Mouse (Mus musculus) ES-E14 (cell line): Measurements from ENCODE around the gene Gm28845. TPM values are rescaled to one million over a fixed set of nuclear protein-coding genes. Genes with fewer than 3 reads are reported as not detected.
A peak's percentile ranks its signal among the peaks of the same experiment; 100 is the strongest.

Source experiments
- DNase-seq: peaks from one replicate; pipeline ENCODE4 v3.0.0-alpha.2; 2013; ENCODE audit warnings: low read depth, low spot score
- H3K27ac ChIP-seq: 2 replicates; pipeline ENCODE4 v1.5.1; 2012; ENCODE audit warnings: low read depth, mild to moderate bottlenecking, low read length, moderate library complexity, mixed read lengths; ENCODE audit not compliant: poor library complexity, insufficient read depth, severe bottlenecking
- H3K36me3 ChIP-seq: 2 replicates; pipeline ENCODE4 v1.6.1; 2012; ENCODE audit warnings: mild to moderate bottlenecking, low read length, moderate library complexity, mixed read lengths; ENCODE audit not compliant: control insufficient read depth, poor library complexity, insufficient read depth, severe bottlenecking
- H3K4me1 ChIP-seq, 2 experiments: fragments of 150-350 bp in 1 of 2; sonication (generic) in 1 of 2; 2 replicates each; pipeline ENCODE4 v1.6.1; 2012; ENCODE audit warnings: low read length in 2 of 2, mild to moderate bottlenecking in 1 of 2, mixed read lengths in 1 of 2; ENCODE audit not compliant: control insufficient read depth in 2 of 2, insufficient read depth in 2 of 2, poor library complexity in 1 of 2
- H3K4me3 ChIP-seq, 2 experiments: fragments of 150-350 bp in 1 of 2; sonication (generic) in 1 of 2; 2 replicates each; pipeline ENCODE4 v1.5.1; 2012; ENCODE audit warnings: low read length in 2 of 2, low read depth in 1 of 2, mild to moderate bottlenecking in 1 of 2, mixed read lengths in 1 of 2; ENCODE audit not compliant: insufficient read depth in 1 of 2, poor library complexity in 1 of 2, severe bottlenecking in 1 of 2
- H3K9ac ChIP-seq: 2 replicates; pipeline ENCODE4 v1.6.1; 2012; ENCODE audit warnings: low read depth, mild to moderate bottlenecking, low read length, mixed read lengths; ENCODE audit not compliant: poor library complexity, insufficient read depth, severe bottlenecking
- H3K9me3 ChIP-seq: fragments of 150-350 bp; sonication (generic); 2 replicates; pipeline ENCODE4 v1.6.1; 2012; ENCODE audit warnings: low read depth, mild to moderate bottlenecking, low read length; ENCODE audit not compliant: control insufficient read depth, insufficient read depth
- CHD2 ChIP-seq: IDR thresholded peaks from 2 replicates; pipeline ENCODE4 v1.6.1; 2014; ENCODE audit warnings: mild to moderate bottlenecking, low read depth, low read length, inconsistent platforms
- HCFC1 ChIP-seq: IDR thresholded peaks from 2 replicates; pipeline ENCODE4 v1.6.1; 2012; ENCODE audit warnings: low read length, inconsistent platforms, borderline replicate concordance; ENCODE audit not compliant: insufficient read depth
- MAFK ChIP-seq: IDR thresholded peaks from 2 replicates; pipeline ENCODE4 v1.6.1; 2014; ENCODE audit warnings: mild to moderate bottlenecking, low read depth, low read length, inconsistent platforms; ENCODE audit not compliant: insufficient read depth
- ZC3H11A ChIP-seq: IDR thresholded peaks from 2 replicates; pipeline ENCODE4 v1.6.1; 2012; ENCODE audit warnings: low read depth, mild to moderate bottlenecking, inconsistent platforms, low read length, borderline replicate concordance
- ZNF384 ChIP-seq: IDR thresholded peaks from 2 replicates; pipeline ENCODE4 v1.6.1; 2012; ENCODE audit warnings: low read depth, low read length, inconsistent platforms
- in situ Hi-C, 2 experiments: fragments of 600-800 bp; cut with MboI; formaldehyde crosslinking; loops; one replicate each; pipeline ENCODE4 v1.15.1; 2025; ENCODE audit warnings: low sequenced_read_pairs in 2 of 2, inconsistent platforms in 1 of 2; ENCODE audit not compliant: unreplicated experiment in 2 of 2
- total RNA-seq: library from RNA; depleted of rRNA; stranded (reverse); fragments of 300-350 nt; gene quantifications from 2 replicates; pipeline ENCODE4 v1.2.3, GENCODE M21; 2012

Gene Gm28845
- total RNA-seq, 1 experiment, result 0.58 TPM

- no peak for DNase-seq
- H3K4me1 ChIP-seq, result no peaks in the 10 kb centered on the region; a peak in 1 of 4 replicates
- no peaks in the 10 kb centered on the region for H3K9me3 ChIP-seq
- TF ChIP-seq ZC3H11A (no peak), ZNF384 (no peak), HCFC1 (no peak), MAFK (no peak), CHD2 (no peak)
- H3K27ac ChIP-seq, result no peak overlapping the region
- H3K36me3 ChIP-seq, result no peaks in the 10 kb centered on the region
- in situ Hi-C loops, result no loop called here
- no peak overlapping the region for H3K4me3 ChIP-seq
- H3K9ac ChIP-seq, result no peak overlapping the region
Observed at GRCm38 (mm10) chr1:65075607-65076006, 43.8 kb downstream of the Gm28845 start.

DNA sequence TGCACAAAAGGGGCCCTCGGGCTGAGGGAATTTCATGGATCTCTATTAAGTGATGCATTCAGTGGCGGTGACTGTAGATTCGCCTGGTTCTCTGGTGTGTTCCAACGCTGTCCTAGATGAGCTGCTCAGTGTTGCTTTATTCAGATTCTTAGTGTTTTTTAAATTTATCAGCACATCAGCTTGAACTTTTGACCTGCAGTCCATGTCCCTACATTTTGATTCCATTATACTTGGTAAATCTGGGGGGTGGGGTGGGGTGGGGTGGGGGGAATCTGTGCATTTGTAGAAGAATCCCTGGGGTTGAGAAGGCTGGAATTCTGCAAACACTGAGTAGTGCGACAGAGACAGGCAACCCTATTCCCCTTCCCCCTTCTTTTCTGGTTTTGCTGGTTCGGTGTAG is 45.8 kb downstream of the Gm28845 start, which contains the start of gene Crygc:
Crygc (minus strand) TSS at position 101 of the 400 bp plus-strand sequence.
- TF ChIP-seq CHD2 (no peak), ZC3H11A (no peak), MAFK (no peak), HCFC1 (no peak), ZNF384 (no peak)
- Histone ChIP-seq H3K9me3 (no peaks in the 10 kb centered on the region), H3K9ac (no peak within 1 kb of the TSS; the same call in 1 of the 2 replicates), H3K36me3 (no peaks in the 10 kb centered on the region), H3K4me3 (peak within 1 kb of the TSS; percentile 51 to 53; a peak in 2 of 4 replicates), H3K4me1 (no peaks in the 10 kb centered on the region; a peak in 1 of 4 replicates), H3K27ac (no peak within 1 kb of the TSS)
- in situ Hi-C loops, result no loop called here
- DNase-seq, result no peak

DNA sequence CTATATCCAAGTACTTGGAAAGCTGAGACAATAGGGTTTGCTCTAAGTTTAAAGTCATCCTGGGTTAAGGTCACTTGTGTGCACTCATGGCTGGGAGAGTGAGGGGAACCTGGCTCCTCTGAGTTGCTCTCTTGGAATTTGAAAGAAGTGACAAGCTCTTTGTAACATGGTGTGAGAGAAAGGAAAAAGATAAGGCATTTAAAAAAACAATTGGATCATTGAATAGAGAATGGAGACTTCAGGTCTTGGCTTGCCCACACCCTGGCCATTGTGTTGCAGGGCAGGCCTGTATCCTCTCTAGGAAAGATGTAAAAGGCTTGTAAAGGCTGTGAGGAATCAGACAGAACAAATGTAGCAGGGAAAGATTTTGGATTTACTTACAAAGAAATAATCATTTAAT is 51.5 kb downstream of the Gm28845 start:
- DNase-seq, result no peak
- Histone ChIP-seq H3K9me3 (no peaks in the 10 kb centered on the region), H3K4me1 (no peaks in the 10 kb centered on the region), H3K36me3 (no peaks in the 10 kb centered on the region), H3K9ac (no peak overlapping the region), H3K4me3 (no peak overlapping the region), H3K27ac (no peak overlapping the region)
- TF ChIP-seq ZC3H11A, result no peak
- no peak for TF ChIP-seq HCFC1
- TF ChIP-seq MAFK, result no peak
- TF ChIP-seq CHD2, result no peak
- no peak for TF ChIP-seq ZNF384
- in situ Hi-C loops, result no loop called here

GRCm38 (mm10) chr1:65064201-65064600 is 55.2 kb downstream of the Gm28845 start:
- Histone ChIP-seq H3K27ac (no peak overlapping the region), H3K9ac (no peak overlapping the region), H3K4me1 (no peaks in the 10 kb centered on the region), H3K36me3 (no peaks in the 10 kb centered on the region), H3K4me3 (no peak overlapping the region), H3K9me3 (no peaks in the 10 kb centered on the region)
- DNase-seq, result no peak
- TF ChIP-seq HCFC1 (no peak), ZNF384 (no peak), CHD2 (no peak), MAFK (no peak), ZC3H11A (no peak)
- in situ Hi-C loops, result no loop called here

GRCm38 (mm10) chr1:65063352-65063751 is 56.0 kb downstream of the Gm28845 start, which contains the start of gene Crygd:
Gene Crygd, minus strand, starts transcription at chr1:65063452.
- Histone ChIP-seq H3K4me3 (peak within 1 kb of the TSS; percentile 16 to 32; a peak in 2 of 4 replicates), H3K9ac (0 out of 2 replicates have a peak within 1 kb of the TSS, but pooled peaks have one; percentile 4), H3K9me3 (no peaks in the 10 kb centered on the region), H3K4me1 (no peaks in the 10 kb centered on the region), H3K27ac (no peak within 1 kb of the TSS), H3K36me3 (no peaks in the 10 kb centered on the region)
- no peak for TF ChIP-seq ZNF384
- no peak for TF ChIP-seq ZC3H11A
- no peak for DNase-seq
- in situ Hi-C loops, result no loop called here
